Mouse (Mus musculus) thymus, adult 18-20 months (tissue): ENCODE results near the gene Olfr894.
"Not testable (repeated sequence)": the region's sequence is repeated elsewhere in the genome, so short reads cannot be mapped to it uniquely, and the experiment has no call there.

Experiments used
- DNase-seq, 2 experiments: peaks; one replicate each; pipeline ENCODE4 v3.0.0; 2022; ENCODE audit warnings: mixed read lengths in 2 of 2

Olfr894 gene

GRCm38 (mm10) chr9:38217755-38218154, at the start of gene Olfr894:
Gene Olfr894 (plus strand): TSS chr9:38218055.
- no peak for DNase-seq

GRCm38 (mm10) chr9:38168341-38168740, 49.5 kb upstream of the Olfr894 start:
- DNase-seq, result not testable (repeated sequence)

GRCm38 (mm10) chr9:38180721-38181120, 37.1 kb upstream of the Olfr894 start, which contains the start of gene Olfr891:
Gene Olfr891 (minus strand): TSS chr9:38180821.
- DNase-seq, result no peak

- no peak for DNase-seq
Measured at GRCm38 (mm10) chr9:38208065-38208464, 9.8 kb upstream of the Olfr894 start, which contains the start of gene Olfr893. Gene Olfr893 (plus strand): TSS chr9:38208365.

GRCm38 (mm10) chr9:38252474-38252873, 34.6 kb downstream of the Olfr894 start, which contains the start of gene Olfr143:
Gene Olfr143 (plus strand): TSS chr9:38252774.
- no peak for DNase-seq

GRCm38 (mm10) chr9:38267551-38267950, 49.7 kb downstream of the Olfr894 start, which contains the start of gene Olfr895:
Gene Olfr895 (plus strand): TSS chr9:38267851.
- DNase-seq, result no peak
